Mouse (Mus musculus) intestine, postnatal 0 days (tissue): ENCODE data around the gene Hdac6. TPM values are rescaled to one million over a fixed set of nuclear protein-coding genes. Genes with fewer than 3 reads are reported as not detected.
"Not testable (repeated sequence)": the region's sequence is repeated elsewhere in the genome, so short reads cannot be mapped to it uniquely, and the experiment has no call there.

ENCODE experiments used
- ATAC-seq: fragments of 200-750 bp; cut with Nextera tagmentation; 2 replicates; pipeline ENCODE4 v1.8.0; 2017; ENCODE audit warnings: mild to moderate bottlenecking, moderate TSS enrichment, moderate library complexity
- H3K27ac ChIP-seq: fragments of 300-500 bp; sonication (generic); 2 replicates; pipeline ENCODE4 v1.5.1; 2014; ENCODE audit warnings: mild to moderate bottlenecking, low read depth, low read length, moderate library complexity
- H3K27me3 ChIP-seq: fragments of 300-500 bp; sonication (generic); replicated peaks from 2 replicates; pipeline ENCODE4 v1.6.1; 2014; ENCODE audit warnings: low read length, mixed read lengths; ENCODE audit not compliant: control insufficient read depth, insufficient read depth
- H3K36me3 ChIP-seq: fragments of 300-500 bp; sonication (generic); 2 replicates; pipeline ENCODE4 v1.6.1; 2014; ENCODE audit warnings: mild to moderate bottlenecking, moderate library complexity; ENCODE audit not compliant: control insufficient read depth, insufficient read depth
- H3K4me1 ChIP-seq: fragments of 300-500 bp; sonication (generic); replicated peaks from 2 replicates; pipeline ENCODE4 v1.6.1; 2014; ENCODE audit warnings: antibody characterized with exemption, low read length, mixed read lengths; ENCODE audit not compliant: control insufficient read depth, insufficient read depth
- H3K4me2 ChIP-seq: fragments of 300-500 bp; sonication (generic); replicated peaks from 2 replicates; pipeline ENCODE4 v1.6.1; 2014; ENCODE audit warnings: low read depth, mild to moderate bottlenecking, moderate library complexity
- H3K4me3 ChIP-seq: fragments of 300-500 bp; sonication (generic); 2 replicates; pipeline ENCODE4 v1.5.1; 2014; ENCODE audit warnings: low read depth, low read length
- H3K9ac ChIP-seq: fragments of 300-500 bp; sonication (generic); 2 replicates; pipeline ENCODE4 v1.6.1; 2014; ENCODE audit warnings: mild to moderate bottlenecking, low read depth, low read length
- H3K9me3 ChIP-seq: fragments of 300-500 bp; sonication (generic); 2 replicates; pipeline ENCODE4 v1.6.1; 2016; ENCODE audit warnings: mixed run types; ENCODE audit not compliant: control insufficient read depth
- CTCF ChIP-seq: sonication (generic); IDR thresholded peaks from 2 replicates; pipeline ENCODE4 v1.5.1; 2016; ENCODE audit warnings: low read depth, mild to moderate bottlenecking, control low read depth, antibody characterized with exemption, moderate library complexity
- WGBS: fragments of 180-500 bp; shearing (Covaris S2); extraction: QIAGEN DNeasy Blood & Tissue Kit; methylation state at CpG from one replicate; pipeline ENCODE4 v1.1.7; 2014; 5-methylcytosine and 5-hydroxymethylcytosine counted together
- polyA plus RNA-seq: library from polyadenylated mRNA; unstranded; fragments of >200 nt; fragmentation: Nextera tagmentation; extraction: Ambion mirVana; gene quantifications from 2 replicates; pipeline ENCODE4 v1.2.1, GENCODE M21; 2015

Gene Hdac6
- polyA plus RNA-seq, 1 experiment from 2014 or later: 4.6 TPM

GRCm38 (mm10) chrX:7927116-7927515 lies 20.6 kb downstream of the Hdac6 start:
- peaks cover 11% of the 10 kb centered on the region for H3K27me3 ChIP-seq
- H3K27ac ChIP-seq: no peak overlapping the region
- ATAC-seq: no peak
- no peak for TF ChIP-seq CTCF
- no peaks in the 10 kb centered on the region for H3K4me1 ChIP-seq
- H3K4me3 ChIP-seq: no peak overlapping the region
- peaks cover 5% of the 10 kb centered on the region; the same call in 1 of the 2 replicates for H3K36me3 ChIP-seq
- no peak overlapping the region for H3K4me2 ChIP-seq
- 34% methylated on average over 10 of the region's 10 CpGs for WGBS
- no peak overlapping the region for H3K9ac ChIP-seq
- no peaks in the 10 kb centered on the region for H3K9me3 ChIP-seq

GRCm38 (mm10) chrX:7926266-7926665 lies 21.4 kb downstream of the Hdac6 start:
- H3K9me3 ChIP-seq: no peaks in the 10 kb centered on the region
- no peaks in the 10 kb centered on the region for H3K4me1 ChIP-seq
- no peak for TF ChIP-seq CTCF
- no peak overlapping the region for H3K27ac ChIP-seq
- H3K27me3 ChIP-seq: peaks cover 19% of the 10 kb centered on the region
- no peak overlapping the region for H3K4me2 ChIP-seq
- 75% methylated on average over 6 of the region's 6 CpGs for WGBS
- no peak overlapping the region for H3K4me3 ChIP-seq
- H3K9ac ChIP-seq: no peak overlapping the region
- peaks cover 2% of the 10 kb centered on the region; the same call in 1 of the 2 replicates for H3K36me3 ChIP-seq
- no peak for ATAC-seq

- ATAC-seq: no peak
- WGBS: 13% methylated on average over 47 of the region's 48 CpGs
- peaks cover 36% of the 10 kb centered on the region for H3K27me3 ChIP-seq
Observed at GRCm38 (mm10) chrX:7922032-7922431, 25.7 kb downstream of the Hdac6 start.

GRCm38 (mm10) chrX:7919601-7920383 lies 27.9 kb downstream of the Hdac6 start, which contains the start of gene Pcsk1n:
Pcsk1n (plus strand) TSS chrX:7919822.
- WGBS: 15% methylated on average over 39 of the region's 40 CpGs
- no peaks in the 10 kb centered on the region for H3K36me3 ChIP-seq
- no peak within 1 kb of the TSS for H3K4me2 ChIP-seq
- H3K27me3 ChIP-seq: peaks cover 33% of the 10 kb centered on the region
- no peaks in the 10 kb centered on the region for H3K4me1 ChIP-seq
- H3K4me3 ChIP-seq: no peak within 1 kb of the TSS
- no peak for TF ChIP-seq CTCF
- no peak for ATAC-seq
- no peaks in the 10 kb centered on the region for H3K9me3 ChIP-seq
- no peak within 1 kb of the TSS for H3K27ac ChIP-seq
- no peak within 1 kb of the TSS for H3K9ac ChIP-seq

More at GRCm38 (mm10) chrX:7922032-7922431, 25.7 kb downstream of the Hdac6 start:
- H3K4me3 ChIP-seq: peak overlapping the region; percentile 26
- H3K4me2 ChIP-seq: peak overlapping the region; percentile 47
- H3K36me3 ChIP-seq: no peaks in the 10 kb centered on the region
- TF ChIP-seq CTCF: no peak
- no peaks in the 10 kb centered on the region for H3K9me3 ChIP-seq
- H3K4me1 ChIP-seq: no peaks in the 10 kb centered on the region
- H3K9ac ChIP-seq: no peak overlapping the region
- no peak overlapping the region for H3K27ac ChIP-seq

- H3K27me3 ChIP-seq: peaks cover 32% of the 10 kb centered on the region
- H3K4me2 ChIP-seq, H3K4me1 ChIP-seq, H3K4me3 ChIP-seq, H3K9ac ChIP-seq, H3K27ac ChIP-seq, H3K36me3 ChIP-seq, ATAC-seq, H3K9me3 ChIP-seq: not testable (repeated sequence)
- 0 out of 2 replicates have a peak, but pooled peaks have one; percentile 20 for TF ChIP-seq CTCF
- 68% methylated on average over 6 of the region's 6 CpGs for WGBS
Observed at GRCm38 (mm10) chrX:7917960-7918359, 29.7 kb downstream of the Hdac6 start.

GRCm38 (mm10) chrX:7915669-7916068 lies 32.0 kb downstream of the Hdac6 start:
- not testable (repeated sequence) for H3K4me3 ChIP-seq, H3K4me1 ChIP-seq, H3K4me2 ChIP-seq, H3K9ac ChIP-seq, H3K27ac ChIP-seq, H3K9me3 ChIP-seq, H3K36me3 ChIP-seq, ATAC-seq
- TF ChIP-seq CTCF: peak; percentile 52
- 38% methylated on average over 3 of the region's 3 CpGs for WGBS
- peaks cover 12% of the 10 kb centered on the region for H3K27me3 ChIP-seq
